Mouse (Mus musculus) c-Kit-positive CD71-negative TER-119-negative erythroid progenitor cells, embryonic 14.5 days (primary cell): ENCODE results near the gene Xylb.

ENCODE experiments used
- DNase-seq: peaks from one replicate; pipeline ENCODE4 v3.0.0-alpha.2; 2013; ENCODE audit warnings: low read depth

Xylb gene

GRCm38 (mm10) chr9:119357331-119358057 is at the start of gene Xylb:
Xylb (plus strand) TSS chr9:119357381.
- peak; percentile 83 for DNase-seq

- DNase-seq, result no peak
These were observed 48.1 kb upstream of the Xylb start for GRCm38 (mm10) chr9:119309067-119309466.

- no peak for DNase-seq
These were observed 44.1 kb upstream of the Xylb start for GRCm38 (mm10) chr9:119313096-119313495.

- no peak for DNase-seq
These were observed 38.3 kb upstream of the Xylb start for GRCm38 (mm10) chr9:119318891-119319290.

GRCm38 (mm10) chr9:119320446-119320845 is 36.7 kb upstream of the Xylb start:
- DNase-seq, result no peak

GRCm38 (mm10) chr9:119320946-119321345 is 36.2 kb upstream of the Xylb start:
- no peak for DNase-seq

- DNase-seq, result no peak
These were observed 35.6 kb upstream of the Xylb start for GRCm38 (mm10) chr9:119321392-119322229.

GRCm38 (mm10) chr9:119322289-119323259 is 34.6 kb upstream of the Xylb start, which contains the start of gene Oxsr1:
Oxsr1 (minus strand) TSS chr9:119322427.
- DNase-seq, result peak; percentile 99

GRCm38 (mm10) chr9:119323260-119323645 is 33.9 kb upstream of the Xylb start:
- DNase-seq, result no peak

- no peak for DNase-seq
These were observed 33.1 kb upstream of the Xylb start for GRCm38 (mm10) chr9:119324130-119324529.

- no peak for DNase-seq
These were observed 28.7 kb upstream of the Xylb start for GRCm38 (mm10) chr9:119328488-119328887.

GRCm38 (mm10) chr9:119330186-119330963 is 26.8 kb upstream of the Xylb start:
- no peak for DNase-seq

GRCm38 (mm10) chr9:119334324-119334723 is 22.9 kb upstream of the Xylb start:
- no peak for DNase-seq

GRCm38 (mm10) chr9:119334834-119335233 is 22.3 kb upstream of the Xylb start:
- DNase-seq, result no peak

- no peak for DNase-seq
These were observed 21.6 kb upstream of the Xylb start for GRCm38 (mm10) chr9:119335571-119335970.

- no peak for DNase-seq
These were observed 19.3 kb upstream of the Xylb start for GRCm38 (mm10) chr9:119337842-119338241.

- DNase-seq, result no peak
These were observed 18.8 kb upstream of the Xylb start for GRCm38 (mm10) chr9:119338350-119338749.

GRCm38 (mm10) chr9:119339106-119339505 is 18.1 kb upstream of the Xylb start:
- DNase-seq, result no peak

- peak; percentile 68 for DNase-seq
These were observed 17.5 kb upstream of the Xylb start, which contains the start of gene Acaa1a for GRCm38 (mm10) chr9:119339558-119340211. Acaa1a (plus strand) TSS chr9:119339676.

GRCm38 (mm10) chr9:119340212-119340580 is 17.0 kb upstream of the Xylb start:
- DNase-seq, result no peak
